Mouse (Mus musculus) T-helper 17 cell (primary cell): ENCODE data around the gene Ppp1r12a.

Source experiments
- in situ Hi-C, 2 experiments: fragments of 300-600 bp; cut with MboI, MseI; formaldehyde crosslinking; loops; 1 replicate in 1 of 2; 2 replicates in 1 of 2; pipeline ENCODE4 v1.15.1; 2025; ENCODE audit warnings: high pct_unique_total_duplicates in 2 of 2

Ppp1r12a gene

GRCm38 (mm10) chr10:108162297-108163020 lies 466 bp downstream of the Ppp1r12a start:
- in situ Hi-C loops: loop anchor here (5.0 to 10.0 kb wide), 2 partner anchors 218 to 230 kb away; no protein-coding TSS in a partner anchor

GRCm38 (mm10) chr10:108163021-108163410 lies 1.0 kb downstream of the Ppp1r12a start:
- in situ Hi-C loops: loop anchor here (5.0 to 10.0 kb wide), 2 partner anchors 218 to 231 kb away; no protein-coding TSS in a partner anchor

- in situ Hi-C loops: loop anchor here (5.0 to 10.0 kb wide), 2 partner anchors 219 to 231 kb away; no protein-coding TSS in a partner anchor
These were observed 1.5 kb downstream of the Ppp1r12a start for GRCm38 (mm10) chr10:108163451-108163850.

- in situ Hi-C loops: loop anchor here in 1 of 2 experiments (10.0 kb wide), 1 partner anchor 223 kb away; no protein-coding TSS in a partner anchor
These were observed 5.8 kb downstream of the Ppp1r12a start for GRCm38 (mm10) chr10:108167823-108168222.

GRCm38 (mm10) chr10:108170818-108171217 lies 8.8 kb downstream of the Ppp1r12a start:
- in situ Hi-C loops: no loop called here

- in situ Hi-C loops: no loop called here
These were observed 9.6 kb downstream of the Ppp1r12a start for GRCm38 (mm10) chr10:108171637-108172036.

GRCm38 (mm10) chr10:108172817-108173563 lies 11.0 kb downstream of the Ppp1r12a start:
- in situ Hi-C loops: no loop called here

GRCm38 (mm10) chr10:108174107-108174506 lies 12.1 kb downstream of the Ppp1r12a start:
- in situ Hi-C loops: no loop called here

GRCm38 (mm10) chr10:108175885-108176284 lies 13.9 kb downstream of the Ppp1r12a start:
- in situ Hi-C loops: no loop called here

GRCm38 (mm10) chr10:108178285-108178848 lies 16.4 kb downstream of the Ppp1r12a start:
- in situ Hi-C loops: no loop called here

- in situ Hi-C loops: no loop called here
These were observed 17.4 kb downstream of the Ppp1r12a start for GRCm38 (mm10) chr10:108179404-108179803.

GRCm38 (mm10) chr10:108180313-108180712 lies 18.3 kb downstream of the Ppp1r12a start:
- in situ Hi-C loops: no loop called here

- in situ Hi-C loops: no loop called here
These were observed 19.9 kb downstream of the Ppp1r12a start for GRCm38 (mm10) chr10:108181893-108182292.

GRCm38 (mm10) chr10:108182386-108182785 lies 20.4 kb downstream of the Ppp1r12a start:
- in situ Hi-C loops: no loop called here

- in situ Hi-C loops: no loop called here
These were observed 22.8 kb downstream of the Ppp1r12a start for GRCm38 (mm10) chr10:108184763-108185162.

GRCm38 (mm10) chr10:108185265-108185664 lies 23.3 kb downstream of the Ppp1r12a start:
- in situ Hi-C loops: no loop called here

- in situ Hi-C loops: no loop called here
These were observed 27.3 kb downstream of the Ppp1r12a start for GRCm38 (mm10) chr10:108189303-108189702.

GRCm38 (mm10) chr10:108189986-108190385 lies 28.0 kb downstream of the Ppp1r12a start:
- in situ Hi-C loops: no loop called here

- in situ Hi-C loops: no loop called here
These were observed 28.6 kb downstream of the Ppp1r12a start for GRCm38 (mm10) chr10:108190626-108191025.

GRCm38 (mm10) chr10:108191381-108191787 lies 29.4 kb downstream of the Ppp1r12a start:
- in situ Hi-C loops: no loop called here

- in situ Hi-C loops: no loop called here
These were observed 30.3 kb downstream of the Ppp1r12a start for GRCm38 (mm10) chr10:108192306-108192705.

- in situ Hi-C loops: no loop called here
These were observed 34.1 kb downstream of the Ppp1r12a start for GRCm38 (mm10) chr10:108196124-108196523.
